Mouse (Mus musculus) c-Kit-positive CD71-positive TER-119-negative erythroid progenitor cells, embryonic 14.5 days (primary cell): ENCODE measurements around the gene Pex19.

Source experiments
- DNase-seq: peaks from one replicate; pipeline ENCODE4 v3.0.0-alpha.2; 2013; ENCODE audit warnings: low read depth

Pex19 gene

GRCm38 (mm10) chr1:172126376-172127347 is at the start of gene Pex19:
Gene Pex19 (plus strand): TSS chr1:172126755.
- DNase-seq = peak; percentile 88

DNA sequence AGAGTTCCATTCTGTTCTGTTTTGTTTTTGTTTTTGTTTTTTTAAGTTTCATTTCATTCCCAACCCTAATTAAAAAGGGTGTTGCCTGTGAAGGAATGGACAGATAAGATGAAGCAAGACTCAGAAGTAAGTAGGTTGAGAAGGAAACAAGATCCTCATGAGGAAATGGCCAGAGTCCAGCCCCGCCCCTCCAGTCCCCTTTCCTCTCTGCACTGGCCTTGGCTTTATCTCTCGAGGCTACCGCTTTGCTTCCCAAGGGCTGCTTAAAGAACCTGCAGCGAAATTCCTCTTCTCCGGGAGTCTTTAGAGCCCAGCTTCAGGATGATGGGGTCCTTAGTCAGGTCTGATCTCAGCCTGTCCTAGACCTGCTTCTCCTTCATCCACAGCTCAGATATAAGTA is 48.6 kb upstream of the Pex19 start:
- no peak for DNase-seq

DNA sequence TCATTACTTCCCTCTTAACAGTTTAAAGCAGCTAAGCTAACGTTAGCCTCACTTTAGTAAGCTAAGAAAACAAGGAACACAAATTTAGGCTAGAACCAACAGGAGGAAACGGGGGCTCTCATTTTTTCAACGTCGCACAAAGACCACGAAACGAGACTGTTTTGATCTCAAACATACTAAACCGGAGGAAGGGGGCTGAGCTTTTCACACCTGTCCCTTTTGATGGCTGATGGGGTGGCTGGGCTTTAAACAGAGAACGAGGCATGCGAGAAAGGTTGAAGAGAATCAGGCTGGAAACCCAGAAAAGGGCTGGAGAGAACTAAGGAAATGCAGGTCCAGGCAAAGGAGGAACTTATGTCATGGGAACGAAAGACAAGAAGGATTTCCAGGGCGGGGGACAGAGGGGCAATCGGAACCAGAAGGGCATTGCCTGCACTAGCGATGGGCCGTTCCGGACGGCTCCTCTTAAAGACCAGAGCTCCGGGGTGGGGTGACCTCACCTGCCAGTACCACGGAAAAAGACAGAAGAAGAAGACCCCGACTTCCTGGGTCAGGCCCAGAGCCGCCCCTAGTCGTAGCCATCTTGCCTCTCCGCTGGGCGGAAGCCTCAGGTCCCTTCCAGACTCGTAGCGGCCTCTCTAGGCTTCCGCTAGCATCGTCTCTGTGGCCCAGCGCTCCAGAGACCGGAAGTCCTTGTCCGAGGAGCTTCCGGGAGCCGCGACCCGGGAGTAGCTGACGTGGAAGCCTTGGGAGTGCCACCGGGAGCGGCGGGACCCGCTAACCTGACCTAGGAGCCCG is 44.3 kb upstream of the Pex19 start, which contains the start of the genes Copa and Ncstn:
Gene Copa, plus strand, starts transcription at position 429 of the 798 bp plus-strand sequence.
Gene Ncstn, minus strand, starts transcription at position 695 of the 798 bp plus-strand sequence.
- DNase-seq = peak; percentile 88

GRCm38 (mm10) chr1:172082899-172083445 is 43.6 kb upstream of the Pex19 start:
- peak; percentile 35 for DNase-seq

DNA sequence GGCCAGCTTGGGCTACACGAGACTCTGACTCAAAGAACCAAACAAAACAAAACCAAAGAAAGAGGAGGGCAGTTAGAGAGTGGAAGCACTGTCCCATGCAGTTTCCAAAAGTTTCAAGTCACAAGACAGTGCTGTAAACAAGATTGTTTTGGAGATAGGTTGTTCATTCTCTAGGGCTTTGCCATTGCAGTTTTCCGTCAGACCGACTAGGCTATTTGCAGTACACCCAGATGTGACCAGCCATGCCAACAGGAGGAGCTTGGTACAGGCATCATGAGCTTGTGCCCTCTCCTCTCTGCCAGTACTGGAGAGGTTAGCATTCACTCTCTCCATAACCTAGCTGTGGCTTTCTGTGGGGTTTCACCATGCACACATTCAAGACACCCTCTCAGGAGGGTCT is 33.0 kb upstream of the Pex19 start:
- no peak for DNase-seq

DNA sequence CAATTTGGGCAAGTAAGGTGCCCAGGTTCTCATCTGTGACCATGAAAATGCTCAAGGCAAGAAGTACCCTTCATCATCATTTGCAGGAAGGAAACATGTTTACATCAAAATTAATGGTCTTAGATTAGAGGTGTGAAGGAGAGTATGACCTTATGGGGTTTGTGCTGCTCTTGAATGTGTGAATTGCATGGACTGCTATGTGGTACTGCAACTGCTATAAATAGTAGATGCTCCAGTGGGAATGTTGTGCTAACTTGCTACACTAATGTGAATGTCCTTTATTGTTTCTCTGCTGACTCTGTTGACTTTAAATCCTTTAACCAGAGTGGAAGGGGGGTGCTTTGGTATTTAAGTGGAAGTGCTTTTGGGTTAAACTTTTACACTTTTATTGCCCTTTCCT is 32.3 kb upstream of the Pex19 start:
- DNase-seq = no peak

DNA sequence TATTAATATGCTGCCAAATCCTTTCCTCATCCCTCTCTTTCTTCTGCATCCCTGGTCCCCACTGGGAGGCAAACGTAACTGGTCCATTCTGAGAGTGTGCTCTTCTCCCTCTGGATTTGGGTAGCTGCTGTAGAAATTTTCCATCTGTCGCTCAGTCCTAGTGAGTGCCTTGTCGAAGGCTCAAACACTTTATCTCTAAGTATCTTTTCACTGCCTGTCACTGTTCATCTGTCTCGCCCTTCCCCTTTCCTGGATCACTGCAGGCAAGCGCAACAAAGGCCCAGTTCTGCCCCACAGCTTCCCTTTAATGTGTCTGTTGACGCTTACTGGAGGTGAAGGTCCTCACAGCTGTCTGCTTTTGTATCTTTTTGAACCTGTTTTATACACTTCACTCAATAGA is 31.4 kb upstream of the Pex19 start:
- DNase-seq = no peak

GRCm38 (mm10) chr1:172099325-172100033 is 27.1 kb upstream of the Pex19 start:
- DNase-seq = no peak

- DNase-seq = no peak
These were observed 22.9 kb upstream of the Pex19 start for GRCm38 (mm10) chr1:172103619-172104018.

DNA sequence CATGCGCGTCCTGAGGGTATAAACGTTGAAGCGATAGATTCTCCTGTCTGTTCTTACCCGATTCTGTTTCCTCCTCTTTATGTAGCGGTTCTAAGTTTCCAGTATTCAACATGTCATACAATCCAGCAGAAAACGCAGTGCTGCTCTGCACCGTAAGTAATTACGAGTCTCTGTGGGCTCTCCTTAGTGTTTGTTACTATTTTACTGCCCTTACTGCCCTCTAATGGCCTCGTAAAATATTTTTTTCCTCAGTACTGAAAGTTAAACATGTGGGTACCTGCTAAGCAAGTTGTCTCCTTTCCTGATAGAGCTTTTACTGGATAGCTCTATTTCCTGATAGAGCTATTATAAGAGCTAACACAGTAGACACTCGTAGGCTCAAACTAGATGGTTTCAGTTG is 21.5 kb upstream of the Pex19 start:
- no peak for DNase-seq

- no peak for DNase-seq
These were observed 18.6 kb upstream of the Pex19 start for GRCm38 (mm10) chr1:172107777-172108477.

GRCm38 (mm10) chr1:172116948-172117347 is 9.6 kb upstream of the Pex19 start:
- no peak for DNase-seq

DNA sequence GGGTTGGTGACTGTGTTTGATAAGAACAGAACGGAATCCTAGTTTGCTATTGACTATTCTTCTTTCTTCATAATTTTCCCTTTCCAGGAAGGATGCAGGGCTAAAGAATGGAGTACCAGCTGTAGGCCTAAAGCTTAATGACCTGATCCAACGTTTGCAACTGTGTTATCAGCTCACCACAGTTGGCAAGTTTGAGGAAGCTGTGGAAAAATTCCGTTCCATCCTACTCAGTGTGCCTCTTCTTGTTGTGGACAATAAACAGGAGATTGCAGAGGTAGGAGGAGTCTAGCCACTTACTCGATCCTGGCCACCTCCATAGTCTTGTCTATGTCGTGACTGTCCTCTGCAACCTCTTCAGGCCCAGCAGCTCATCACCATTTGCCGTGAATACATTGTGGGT is 7.5 kb upstream of the Pex19 start:
- DNase-seq = no peak

DNA sequence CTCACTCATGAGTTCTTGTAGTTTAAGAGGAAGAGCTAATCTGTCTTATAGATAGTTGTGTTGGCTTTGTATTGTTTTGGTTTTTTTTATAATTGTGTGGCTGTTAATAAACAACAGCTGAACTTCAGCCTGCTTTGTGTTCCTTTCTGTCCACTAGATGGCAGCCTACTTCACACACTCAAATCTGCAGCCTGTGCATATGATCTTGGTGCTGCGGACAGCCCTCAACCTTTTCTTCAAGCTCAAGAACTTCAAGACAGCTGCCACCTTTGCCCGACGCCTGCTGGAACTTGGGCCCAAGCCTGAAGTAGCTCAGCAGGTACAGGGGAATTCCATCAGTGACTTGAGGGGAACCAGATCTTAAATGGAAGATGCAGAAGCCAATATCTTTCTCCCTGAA is 6.8 kb upstream of the Pex19 start:
- no peak for DNase-seq

DNA sequence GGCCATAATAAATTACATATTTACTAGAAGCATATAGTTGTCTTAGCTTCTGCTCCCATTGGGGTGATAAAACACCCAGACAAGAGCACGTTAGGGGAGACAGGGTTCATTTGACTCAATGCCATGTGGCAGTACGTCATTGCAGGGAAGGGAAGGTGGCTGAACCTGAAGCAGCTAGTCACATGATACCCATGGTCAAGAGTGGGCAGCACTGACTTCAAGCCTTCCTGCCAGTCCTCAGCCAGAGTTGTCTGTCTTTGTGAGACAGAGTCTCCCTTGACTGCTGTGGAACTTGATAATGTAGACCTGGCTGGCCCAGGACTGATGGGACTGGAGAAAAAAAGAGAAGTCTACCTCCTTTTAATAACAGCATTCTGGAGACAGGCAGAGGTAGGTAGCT is 3.9 kb upstream of the Pex19 start:
- DNase-seq = no peak

DNA sequence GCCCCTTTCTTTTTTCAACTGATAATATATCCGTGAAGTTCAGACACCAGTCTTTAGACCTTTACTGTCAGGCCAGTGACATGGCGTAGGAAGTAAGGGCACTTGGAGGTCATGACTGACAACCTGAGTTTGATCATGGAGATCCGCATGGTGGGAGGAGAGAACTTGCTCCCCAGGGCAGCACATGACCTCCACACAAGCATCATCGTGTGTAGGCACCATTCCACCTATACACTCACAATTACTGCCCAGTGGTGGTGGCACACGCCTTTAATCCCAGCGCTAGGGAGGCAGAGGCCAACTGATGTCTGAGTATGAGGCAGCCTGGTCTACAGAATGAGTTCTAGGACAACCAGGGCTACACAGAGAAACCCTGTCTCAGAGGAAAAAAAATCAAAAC is 2.0 kb upstream of the Pex19 start:
- no peak for DNase-seq

GRCm38 (mm10) chr1:172127487-172127886 is 932 bp downstream of the Pex19 start:
- DNase-seq = no peak

- no peak for DNase-seq
These were observed 2.0 kb downstream of the Pex19 start for GRCm38 (mm10) chr1:172128563-172128962.

GRCm38 (mm10) chr1:172129108-172129507 is 2.6 kb downstream of the Pex19 start:
- no peak for DNase-seq

GRCm38 (mm10) chr1:172129780-172130179 is 3.2 kb downstream of the Pex19 start:
- no peak for DNase-seq

- no peak for DNase-seq
These were observed 5.8 kb downstream of the Pex19 start for GRCm38 (mm10) chr1:172132319-172132718.
